Mouse (Mus musculus): ENCODE measurements around the gene Olfr541. TPM values are rescaled to one million over a fixed set of nuclear protein-coding genes. Genes with fewer than 3 reads are reported as not detected.

Gene Olfr541
- polyA plus RNA-seq, 1 experiment from 2014 or later, result not detected

GRCm38 (mm10) chr7:140747402-140747801 lies 50.3 kb downstream of the Olfr541 start:
- Histone ChIP-seq H3K27ac (replicated peaks) (no peak overlapping the region), H3K27me3 (no peaks in the 10 kb centered on the region), H3K4me1 (no peaks in the 10 kb centered on the region), H3K4me3 (no peak overlapping the region), H3K4me2 (replicated peaks) (no peak overlapping the region), H3K9me3 (no peaks in the 10 kb centered on the region), H3K9ac (replicated peaks) (no peak overlapping the region), H3K36me3 (no peaks in the 10 kb centered on the region)
- no peak for ATAC-seq (replicated peaks)
- WGBS, result 86% methylated on average over 3 of the region's 3 CpGs

GRCm38 (mm10) chr7:140748116-140748826 lies 51.2 kb downstream of the Olfr541 start:
- Histone ChIP-seq H3K4me1 (no peaks in the 10 kb centered on the region), H3K27ac (replicated peaks) (no peak overlapping the region), H3K36me3 (no peaks in the 10 kb centered on the region), H3K4me3 (no peak overlapping the region), H3K9ac (replicated peaks) (no peak overlapping the region), H3K4me2 (replicated peaks) (no peak overlapping the region), H3K9me3 (no peaks in the 10 kb centered on the region), H3K27me3 (no peaks in the 10 kb centered on the region)
- 82% methylated on average over 6 of the region's 6 CpGs for WGBS
- ATAC-seq (replicated peaks), result no peak

GRCm38 (mm10) chr7:140748827-140749160 lies 51.7 kb downstream of the Olfr541 start:
- Histone ChIP-seq H3K27ac (replicated peaks) (no peak overlapping the region), H3K4me3 (no peak overlapping the region), H3K9me3 (no peaks in the 10 kb centered on the region), H3K4me2 (replicated peaks) (no peak overlapping the region), H3K27me3 (no peaks in the 10 kb centered on the region), H3K36me3 (no peaks in the 10 kb centered on the region), H3K4me1 (no peaks in the 10 kb centered on the region), H3K9ac (replicated peaks) (no peak overlapping the region)
- ATAC-seq (replicated peaks), result no peak
- WGBS, result 78% methylated on average over 3 of the region's 3 CpGs

- Histone ChIP-seq H3K4me2 (replicated peaks) (no peak overlapping the region), H3K4me1 (no peaks in the 10 kb centered on the region), H3K9me3 (peaks cover 4% of the 10 kb centered on the region; the same call in 1 of the 2 replicates), H3K4me3 (no peak overlapping the region), H3K27me3 (no peaks in the 10 kb centered on the region), H3K36me3 (no peaks in the 10 kb centered on the region), H3K27ac (replicated peaks) (no peak overlapping the region), H3K9ac (replicated peaks) (no peak overlapping the region)
- no peak for ATAC-seq (replicated peaks)
Measured at GRCm38 (mm10) chr7:140754556-140754955, 57.5 kb downstream of the Olfr541 start.

Other genes starting within 250 kb of the Olfr541 start
- not detected in 2 replicates for gene Olfr533, start 233.9 kb upstream of the Olfr541 start, polyA plus RNA-seq (2015; fragmentation: Nextera tagmentation; extraction: Ambion mirVana)
- not detected in 2 replicates for gene Olfr535, start 213.1 kb upstream of the Olfr541 start, polyA plus RNA-seq (2015; fragmentation: Nextera tagmentation; extraction: Ambion mirVana)
- not detected in 2 replicates for gene Olfr536, start 189.9 kb upstream of the Olfr541 start, polyA plus RNA-seq (2015; fragmentation: Nextera tagmentation; extraction: Ambion mirVana)
- gene Olfr538, start 129.4 kb upstream of the Olfr541 start, polyA plus RNA-seq (2015; fragmentation: Nextera tagmentation; extraction: Ambion mirVana), result not detected in 2 replicates
- 0.03 TPM in 1 of 2 replicates, not detected in the other for gene Olfr46, start 96.0 kb upstream of the Olfr541 start, polyA plus RNA-seq (2015; fragmentation: Nextera tagmentation; extraction: Ambion mirVana)
- gene Olfr61, start 68.3 kb upstream of the Olfr541 start, polyA plus RNA-seq (2015; fragmentation: Nextera tagmentation; extraction: Ambion mirVana), result not detected in 2 replicates
- not detected in 2 replicates for gene Olfr53, start 50.8 kb upstream of the Olfr541 start, polyA plus RNA-seq (2015; fragmentation: Nextera tagmentation; extraction: Ambion mirVana)
- 0.01 TPM in 1 of 2 replicates, not detected in the other for gene Olfr539, start 37.3 kb upstream of the Olfr541 start, polyA plus RNA-seq (2015; fragmentation: Nextera tagmentation; extraction: Ambion mirVana)
- gene Olfr45, start 15.3 kb upstream of the Olfr541 start, polyA plus RNA-seq (2015; fragmentation: Nextera tagmentation; extraction: Ambion mirVana), result not detected in 2 replicates
- gene Cyp2e1, start 66.5 kb downstream of the Olfr541 start, polyA plus RNA-seq (2015; fragmentation: Nextera tagmentation; extraction: Ambion mirVana), result not detected in 2 replicates
- 0.13 and 0.55 TPM in 2 replicates for gene Syce1, start 90.6 kb downstream of the Olfr541 start, polyA plus RNA-seq (2015; fragmentation: Nextera tagmentation; extraction: Ambion mirVana)
- 11.1 and 12.7 TPM in 2 replicates for gene Zfp941, start 124.9 kb downstream of the Olfr541 start, polyA plus RNA-seq (2015; fragmentation: Nextera tagmentation; extraction: Ambion mirVana)
- gene Urah, start 137.8 kb downstream of the Olfr541 start, polyA plus RNA-seq (2015; fragmentation: Nextera tagmentation; extraction: Ambion mirVana), result not detected in 2 replicates
- not detected in 2 replicates for gene Scgb1c1, start 148.3 kb downstream of the Olfr541 start, polyA plus RNA-seq (2015; fragmentation: Nextera tagmentation; extraction: Ambion mirVana)
- 0.10 TPM in 1 of 2 replicates, not detected in the other for gene Odf3, start 150.5 kb downstream of the Olfr541 start, polyA plus RNA-seq (2015; fragmentation: Nextera tagmentation; extraction: Ambion mirVana)
- gene Gm45785, start 159.1 kb downstream of the Olfr541 start, polyA plus RNA-seq (2015; fragmentation: Nextera tagmentation; extraction: Ambion mirVana), result not detected in 2 replicates
- gene Ric8a, start 159.7 kb downstream of the Olfr541 start, polyA plus RNA-seq (2015; fragmentation: Nextera tagmentation; extraction: Ambion mirVana), result 91.2 and 96.9 TPM in 2 replicates
- gene Bet1l, start 160.3 kb downstream of the Olfr541 start, polyA plus RNA-seq (2015; fragmentation: Nextera tagmentation; extraction: Ambion mirVana), result 44.3 and 46.9 TPM in 2 replicates
- gene Psmd13, start 184.7 kb downstream of the Olfr541 start, polyA plus RNA-seq (2015; fragmentation: Nextera tagmentation; extraction: Ambion mirVana), result 283 and 287 TPM in 2 replicates
- gene Sirt3, start 185.0 kb downstream of the Olfr541 start, polyA plus RNA-seq (2015; fragmentation: Nextera tagmentation; extraction: Ambion mirVana), result 33.6 and 36.5 TPM in 2 replicates
- not detected in 2 replicates for gene Cox8b, start 203.2 kb downstream of the Olfr541 start, polyA plus RNA-seq (2015; fragmentation: Nextera tagmentation; extraction: Ambion mirVana)
- gene Nlrp6, start 223.6 kb downstream of the Olfr541 start, polyA plus RNA-seq (2015; fragmentation: Nextera tagmentation; extraction: Ambion mirVana), result 0.24 and 0.28 TPM in 2 replicates
- 8.5 and 8.7 TPM in 2 replicates for gene Pgghg, start 244.1 kb downstream of the Olfr541 start, polyA plus RNA-seq (2015; fragmentation: Nextera tagmentation; extraction: Ambion mirVana)

Data from forebrain, embryonic 15.5 days (tissue).